Mouse (Mus musculus): ENCODE measurements around the gene Rab29.
"Not testable (repeated sequence)": the region's sequence is repeated elsewhere in the genome, so short reads cannot be mapped to it uniquely, and the experiment has no call there.

Gene Rab29

DNA sequence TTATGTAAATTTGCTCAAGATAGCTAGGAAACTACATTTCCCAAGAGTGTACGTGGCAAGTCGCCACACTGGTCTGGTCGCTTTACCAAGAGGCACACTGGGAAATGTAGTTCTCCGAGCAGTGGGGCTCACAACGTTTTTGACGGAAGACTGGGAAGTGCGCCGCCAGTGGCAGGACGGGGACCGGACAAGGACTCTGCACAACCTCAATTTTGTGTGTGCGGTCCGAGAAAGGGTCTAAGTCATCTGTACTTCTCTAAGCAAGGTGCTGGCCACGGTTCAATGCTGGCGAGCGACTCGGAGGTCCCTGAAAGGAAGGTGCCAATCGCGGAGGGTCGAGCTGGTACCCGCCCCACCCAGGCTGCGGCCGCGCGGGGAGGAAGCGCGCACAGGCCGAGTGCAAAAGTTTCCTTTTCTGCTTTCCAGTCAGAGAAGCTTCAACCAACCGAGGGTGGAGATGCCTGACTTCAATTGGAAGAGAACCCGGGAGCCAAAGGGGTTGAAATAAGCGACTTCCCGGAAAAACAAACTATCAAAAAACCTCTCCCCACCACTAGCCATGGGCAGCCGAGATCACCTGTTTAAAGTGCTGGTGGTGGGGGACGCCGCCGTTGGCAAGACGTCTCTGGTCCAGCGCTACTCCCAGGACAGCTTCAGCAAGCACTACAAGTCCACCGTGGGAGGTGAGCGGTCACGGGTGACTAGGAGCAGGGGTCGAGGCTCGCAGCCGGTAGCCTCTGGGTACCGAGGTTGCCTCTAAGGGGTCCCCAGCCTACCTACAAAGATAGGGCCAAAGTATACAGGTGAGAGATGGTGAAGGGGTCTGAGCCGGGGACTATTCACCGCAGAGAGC is at the start of gene Rab29:
Rab29 (plus strand) TSS at position 132 of the 853 bp plus-strand sequence.
- peak; percentile 97 for DNase-seq (ENCODE audit: low read depth, low spot score)

DNA sequence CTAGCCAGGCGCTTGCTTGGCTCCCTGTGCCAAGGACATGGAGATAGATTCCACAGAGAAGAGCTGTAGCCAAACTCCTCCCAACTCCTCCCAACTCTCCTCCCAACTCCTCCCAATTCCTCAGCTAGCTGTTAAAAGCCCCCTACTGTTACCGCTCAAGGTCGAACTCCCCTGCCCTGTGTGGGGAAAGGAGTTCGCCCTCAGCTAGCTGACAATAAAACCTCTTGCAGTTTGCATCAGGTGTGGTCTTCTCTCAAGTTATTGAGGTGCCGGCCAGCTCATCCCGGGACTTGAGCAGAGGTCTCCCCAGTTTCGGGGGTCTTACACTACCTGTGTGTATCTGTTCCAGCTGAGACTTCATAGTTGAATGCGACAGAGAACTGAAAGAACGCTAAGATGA is 46.7 kb upstream of the Rab29 start:
- DNase-seq (ENCODE audit: low read depth, low spot score), result not testable (repeated sequence)

GRCm38 (mm10) chr1:131820887-131821328 is 46.1 kb upstream of the Rab29 start:
- DNase-seq (ENCODE audit: low read depth, low spot score), result no peak

GRCm38 (mm10) chr1:131822292-131822691 is 44.7 kb upstream of the Rab29 start:
- DNase-seq (ENCODE audit: low read depth, low spot score), result no peak

DNA sequence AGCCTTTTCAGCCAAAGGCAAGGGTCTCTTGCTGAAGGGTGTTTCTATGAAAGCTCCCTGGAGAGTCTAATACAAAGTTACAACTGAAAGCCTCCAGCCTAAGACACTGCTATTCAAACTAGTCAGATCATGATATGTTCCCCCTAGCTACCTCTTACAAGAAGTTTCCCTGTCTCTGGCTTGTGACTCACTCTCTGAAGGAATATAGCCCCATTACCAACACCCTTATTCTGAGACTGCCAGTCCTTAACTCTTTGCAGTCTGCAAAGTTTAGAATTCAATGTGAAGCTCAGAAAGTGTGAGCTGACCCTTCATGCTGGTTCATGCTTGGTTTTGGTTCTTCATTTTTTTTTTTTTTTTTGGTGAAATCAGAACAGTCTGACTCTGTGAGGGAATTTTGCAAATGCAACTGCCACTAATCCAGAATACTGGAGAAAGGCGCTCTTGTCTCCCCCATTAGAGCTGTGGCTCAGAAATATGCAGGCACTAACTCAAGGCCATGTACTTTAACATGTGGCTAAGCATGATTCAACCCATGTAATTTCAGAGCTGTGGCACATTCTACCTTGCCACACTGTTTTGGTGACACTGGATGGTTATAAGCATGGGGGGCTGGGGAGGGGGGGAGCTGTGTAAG is 44.0 kb upstream of the Rab29 start:
- no peak for DNase-seq (ENCODE audit: low read depth, low spot score)

DNA sequence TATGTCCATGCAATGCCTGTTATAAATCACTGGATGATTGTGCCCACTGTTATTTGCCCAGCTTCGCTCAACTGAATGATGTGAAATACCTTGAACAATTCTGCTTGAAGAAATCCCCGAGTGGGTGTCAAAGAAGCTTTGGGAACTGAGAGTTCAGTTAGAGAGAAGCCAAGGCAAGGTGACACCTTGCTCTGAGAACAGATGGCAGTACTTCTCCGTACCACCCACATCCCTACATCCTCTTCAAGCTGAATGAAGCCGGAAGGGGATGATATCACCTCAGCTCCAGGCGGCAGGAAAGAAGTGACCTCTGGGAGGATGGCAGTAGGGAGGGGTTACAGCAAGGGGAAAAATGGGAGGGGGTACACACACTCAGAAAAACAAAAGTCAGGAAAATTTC is 43.5 kb upstream of the Rab29 start:
- DNase-seq (ENCODE audit: low read depth, low spot score), result no peak

GRCm38 (mm10) chr1:131824528-131825181 is 42.4 kb upstream of the Rab29 start:
- DNase-seq (ENCODE audit: low read depth, low spot score), result no peak

GRCm38 (mm10) chr1:131827207-131827786 is 39.7 kb upstream of the Rab29 start, which contains the start of gene Slc41a1:
Gene Slc41a1 (plus strand): TSS chr1:131827493.
- no peak for DNase-seq (ENCODE audit: low read depth, low spot score)

GRCm38 (mm10) chr1:131827787-131828258 is 39.2 kb upstream of the Rab29 start:
- DNase-seq (ENCODE audit: low read depth, low spot score), result peak; percentile 94

GRCm38 (mm10) chr1:131828297-131829126 is 38.5 kb upstream of the Rab29 start:
- peak; percentile 64 for DNase-seq (ENCODE audit: low read depth, low spot score)

DNA sequence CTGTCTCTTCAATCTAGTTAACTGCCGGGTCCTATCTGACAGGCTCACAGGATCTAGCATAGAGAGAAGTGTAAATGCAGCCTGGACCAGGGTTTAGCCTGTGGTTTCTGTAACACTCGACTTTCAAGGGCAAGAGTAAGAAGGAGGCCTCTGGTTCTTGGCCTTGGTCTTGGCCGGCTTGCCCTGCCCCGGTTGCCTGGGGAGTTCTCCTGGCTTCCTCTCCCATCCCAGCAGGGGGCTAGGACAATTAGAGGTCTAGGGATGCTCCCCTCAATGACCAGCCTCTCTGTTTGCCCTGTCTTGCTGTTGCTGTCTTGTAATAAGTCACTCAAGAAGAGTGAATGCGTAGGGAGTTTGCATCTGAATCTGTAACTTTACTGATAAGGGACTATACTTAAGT is 37.7 kb upstream of the Rab29 start:
- DNase-seq (ENCODE audit: low read depth, low spot score), result no peak

- DNase-seq (ENCODE audit: low read depth, low spot score), result no peak
These were observed 36.5 kb upstream of the Rab29 start for GRCm38 (mm10) chr1:131830561-131830960.

DNA sequence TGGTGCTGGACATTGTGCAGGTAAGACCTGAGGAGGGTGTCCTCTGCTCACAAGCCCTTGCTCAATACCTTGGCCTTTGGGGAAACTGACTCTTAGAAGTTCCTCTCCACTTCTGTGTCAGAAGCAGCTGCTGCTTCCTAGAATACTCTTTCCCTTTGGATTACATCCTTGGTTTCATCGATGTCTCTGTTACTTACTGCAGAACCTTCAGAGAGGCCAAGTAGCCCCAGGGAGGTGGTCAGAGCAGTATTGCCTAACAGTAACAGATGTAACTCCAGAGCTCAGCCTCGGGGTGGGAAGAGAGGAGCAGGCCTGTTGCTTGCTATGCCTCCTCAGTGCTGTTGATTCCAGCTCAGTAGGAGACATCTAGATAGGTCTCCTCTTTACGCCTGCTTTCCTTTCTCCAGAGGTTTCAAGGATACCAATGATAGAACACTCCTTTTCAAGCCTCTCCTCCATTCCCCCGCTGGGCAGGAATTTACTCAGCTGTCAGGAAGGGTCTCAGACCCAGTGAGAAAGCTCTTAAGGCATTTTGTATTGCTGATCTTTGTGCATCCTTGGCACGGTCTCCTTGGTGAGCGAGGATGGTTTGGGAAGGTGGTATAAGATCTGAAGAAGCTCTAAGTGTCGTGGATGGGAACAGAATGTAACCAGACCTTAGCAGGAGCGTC is 35.9 kb upstream of the Rab29 start:
- no peak for DNase-seq (ENCODE audit: low read depth, low spot score)

DNA sequence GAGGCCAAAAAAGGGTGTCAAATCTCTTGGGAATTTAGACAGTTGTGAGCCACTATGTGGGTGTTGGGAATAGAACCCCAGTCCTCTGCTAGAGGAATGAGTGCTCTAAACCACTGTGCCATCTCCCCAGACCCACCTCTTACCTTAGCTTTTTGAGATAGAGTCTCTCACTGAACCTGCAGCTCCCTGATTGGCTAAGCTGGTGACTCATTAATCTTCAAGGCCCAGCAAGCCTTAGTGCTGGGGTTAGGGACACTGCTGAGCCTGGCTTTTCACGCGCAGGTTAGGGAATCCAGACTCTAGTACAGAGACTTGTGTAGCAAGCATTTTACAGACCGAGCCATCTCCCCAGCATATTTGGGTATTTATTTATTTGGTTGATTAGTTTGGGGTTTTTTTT is 30.0 kb upstream of the Rab29 start:
- DNase-seq (ENCODE audit: low read depth, low spot score), result no peak

GRCm38 (mm10) chr1:131838542-131838941 is 28.5 kb upstream of the Rab29 start:
- no peak for DNase-seq (ENCODE audit: low read depth, low spot score)

- no peak for DNase-seq (ENCODE audit: low read depth, low spot score)
These were observed 27.7 kb upstream of the Rab29 start for GRCm38 (mm10) chr1:131839279-131839678.

DNA sequence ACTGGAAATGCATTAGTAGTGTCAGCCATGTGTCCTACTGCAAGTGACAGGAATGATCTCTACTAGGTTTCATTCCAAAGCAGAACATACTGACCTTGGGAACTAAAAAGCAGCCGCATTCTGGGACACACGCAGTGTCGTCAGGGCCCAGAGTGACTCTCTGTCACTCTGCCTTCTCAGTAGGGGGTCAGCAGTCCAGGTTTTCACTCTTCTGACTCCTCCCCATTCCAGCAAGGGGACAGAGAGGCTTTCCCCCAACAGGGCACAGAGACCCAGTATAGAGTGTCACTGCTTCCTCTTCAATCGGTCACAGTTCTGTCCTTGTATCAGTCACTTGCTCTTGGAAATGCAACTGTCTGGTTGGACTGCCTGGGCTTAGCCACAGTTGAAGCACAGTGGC is 24.8 kb upstream of the Rab29 start:
- DNase-seq (ENCODE audit: low read depth, low spot score), result no peak

DNA sequence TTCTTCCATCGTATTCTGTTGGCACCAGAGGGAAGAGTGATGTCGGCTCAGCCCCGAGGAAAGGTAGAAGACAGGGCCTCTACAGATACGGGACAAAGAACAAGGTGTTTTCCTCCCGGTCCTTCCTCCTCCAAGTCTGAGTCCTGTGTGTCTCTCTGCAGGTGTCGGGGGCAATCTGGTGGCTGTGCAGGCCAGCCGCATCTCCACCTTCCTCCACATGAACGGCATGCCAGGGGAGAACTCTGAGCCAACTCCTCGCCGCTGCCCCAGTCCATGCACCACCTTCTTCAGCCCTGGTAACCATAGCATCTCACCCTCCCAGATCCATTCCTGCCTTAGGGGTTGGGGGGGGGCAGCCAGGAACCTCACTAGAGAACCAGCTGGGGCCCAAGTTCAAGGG is 23.3 kb upstream of the Rab29 start:
- no peak for DNase-seq (ENCODE audit: low read depth, low spot score)

- DNase-seq (ENCODE audit: low read depth, low spot score), result no peak
These were observed 22.1 kb upstream of the Rab29 start for GRCm38 (mm10) chr1:131844883-131845282.

DNA sequence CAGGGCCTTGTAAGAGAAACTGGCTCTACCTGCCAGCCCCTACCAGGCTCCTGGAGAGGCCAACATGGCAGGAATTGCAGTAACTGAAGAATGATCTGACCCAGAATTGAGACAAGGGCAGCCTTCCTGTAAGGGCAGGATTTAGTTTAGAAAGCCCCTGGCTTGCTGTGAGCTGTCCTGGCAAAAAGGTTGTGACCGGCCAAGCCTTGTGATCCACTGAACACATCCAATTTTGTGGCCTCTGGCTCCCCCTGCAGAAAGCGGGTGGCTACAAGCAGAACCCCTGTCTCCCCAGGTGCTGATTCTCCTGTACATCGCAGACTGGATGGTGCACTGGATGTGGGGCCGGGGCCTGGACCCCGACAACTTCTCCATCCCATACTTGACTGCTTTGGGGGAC is 20.8 kb upstream of the Rab29 start:
- DNase-seq (ENCODE audit: low read depth, low spot score), result peak; percentile 48

Measured in 3T3-L1 (cell line).